Mouse (Mus musculus) stomach, postnatal 0 days (tissue): Measurements from ENCODE around the gene Myh7.

Source experiments
- CTCF ChIP-seq: IDR thresholded peaks from 2 replicates; pipeline ENCODE4 v1.5.1; 2016; ENCODE audit warnings: antibody characterized with exemption, low read depth, mild to moderate bottlenecking, moderate library complexity
- EP300 ChIP-seq: optimal IDR thresholded peaks from 2 replicates; pipeline ENCODE3; 2016; ENCODE audit warnings: antibody characterized with exemption

- no peak for TF ChIP-seq CTCF
- no peak for TF ChIP-seq EP300
These were observed 9.7 kb upstream of the Myh7 start for GRCm38 (mm10) chr14:55003878-55004855.
